In the genomic region with DNA sequence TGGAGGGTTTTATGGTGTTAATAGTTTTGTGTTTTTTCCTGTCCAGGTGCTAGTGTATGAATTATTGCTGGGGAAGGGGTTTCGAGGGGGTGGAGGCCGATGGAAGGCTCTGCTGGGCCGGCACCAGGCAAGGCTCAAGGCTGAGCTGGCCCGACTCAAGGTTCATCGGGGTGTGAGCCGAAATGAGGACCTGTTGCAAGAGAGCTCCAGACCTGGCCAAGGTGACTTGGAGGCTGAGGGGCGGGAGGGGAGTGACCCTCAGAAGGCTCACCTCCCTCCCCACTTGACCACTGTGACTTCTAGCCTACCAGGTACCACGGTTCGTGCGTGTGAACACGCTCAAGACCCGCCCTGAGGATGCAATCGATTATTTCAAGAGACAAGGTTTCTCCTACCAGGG, we compare ENCODE assay signal across 17 mouse cellular contexts. TPM values are rescaled to one million over a fixed set of nuclear protein-coding genes. Genes with fewer than 3 reads are reported as not detected.
DNase-seq lines count a peak whose midpoint lies in the region; ATAC-seq lines count a peak whose summit lies in the region.
"Had no signal": no experiment of that assay in that cellular context is flagged by ENCODE, and none has a peak within 500 bp of the region (broad histone marks: within the 10 kb centered on the region; RNA-seq: fewer than 3 reads in every experiment).

No protein-coding gene starts in this region.

- H3K4me3 ChIP-seq in forebrain, embryonic 10.5 days: peak overlapping the region; percentile 98
- no peak overlapping the region for H3K4me3 ChIP-seq in forebrain, embryonic 14.5 days (ENCODE audit: low read depth, low read length)
- no peak overlapping the region for H3K4me3 ChIP-seq in intestine, embryonic 16.5 days (ENCODE audit: low read length)
- H3K4me3 ChIP-seq in intestine, embryonic 15.5 days (replicated peaks): no peak overlapping the region
- peak overlapping the region; percentile 98 for H3K4me3 ChIP-seq in midbrain, embryonic 13.5 days (replicated peaks)
- H3K4me3 ChIP-seq in midbrain, embryonic 16.5 days (ENCODE audit: low read depth, low read length): no peak overlapping the region
- peak overlapping the region; percentile 94; the same call in 1 of the 2 replicates for H3K4me3 ChIP-seq in neural tube, embryonic 15.5 days (replicated peaks)

- no peak for ATAC-seq in forebrain, embryonic 14.5 days
- ATAC-seq in intestine, embryonic 16.5 days: no peak
- no peak for ATAC-seq in intestine, embryonic 15.5 days
- ATAC-seq in midbrain, embryonic 13.5 days: no peak
- no peak for ATAC-seq in midbrain, embryonic 16.5 days
- ATAC-seq in neural tube, embryonic 15.5 days (ENCODE audit: low FRiP score): no peak

- H3K9me3 ChIP-seq in forebrain, embryonic 10.5 days: peaks cover 7% of the 10 kb centered on the region
- H3K9me3 ChIP-seq in forebrain, embryonic 14.5 days (replicated peaks; ENCODE audit: control insufficient read depth, low read length): no peaks in the 10 kb centered on the region
- H3K9me3 ChIP-seq in intestine, embryonic 16.5 days (ENCODE audit: control insufficient read depth, low read length): no peaks in the 10 kb centered on the region
- H3K9me3 ChIP-seq in intestine, embryonic 15.5 days: no peaks in the 10 kb centered on the region
- H3K9me3 ChIP-seq in midbrain, embryonic 13.5 days: no peaks in the 10 kb centered on the region
- no peaks in the 10 kb centered on the region for H3K9me3 ChIP-seq in midbrain, embryonic 16.5 days (replicated peaks; ENCODE audit: control insufficient read depth, low read length, poor library complexity, severe bottlenecking)
- no peaks in the 10 kb centered on the region for H3K9me3 ChIP-seq in neural tube, embryonic 15.5 days (replicated peaks)
- H3K9me3 ChIP-seq: embryonic facial prominence, embryonic 15.5 days had no signal

- no peak overlapping the region for H3K27ac ChIP-seq in forebrain, embryonic 10.5 days
- H3K27ac ChIP-seq in forebrain, embryonic 14.5 days (ENCODE audit: low read depth, low read length): no peak overlapping the region
- H3K27ac ChIP-seq in intestine, embryonic 16.5 days (ENCODE audit: low read length): no peak overlapping the region
- H3K27ac ChIP-seq in intestine, embryonic 15.5 days: no peak overlapping the region
- no peak overlapping the region for H3K27ac ChIP-seq in midbrain, embryonic 13.5 days
- H3K27ac ChIP-seq in midbrain, embryonic 16.5 days (ENCODE audit: low read length): no peak overlapping the region
- no peak overlapping the region for H3K27ac ChIP-seq in neural tube, embryonic 15.5 days (replicated peaks)
- H3K27ac ChIP-seq: embryonic facial prominence, embryonic 15.5 days; left cerebral cortex, adult 2 months; stomach, postnatal 0 days had no signal

- peaks cover 52% of the 10 kb centered on the region for H3K36me3 ChIP-seq in forebrain, embryonic 10.5 days (replicated peaks)
- H3K36me3 ChIP-seq in forebrain, embryonic 14.5 days (ENCODE audit: control insufficient read depth, insufficient read depth, low read length): peaks cover 48% of the 10 kb centered on the region
- peaks cover 20% of the 10 kb centered on the region for H3K36me3 ChIP-seq in intestine, embryonic 16.5 days (ENCODE audit: control insufficient read depth, insufficient read depth, low read length)
- H3K36me3 ChIP-seq in intestine, embryonic 15.5 days: peaks cover 37% of the 10 kb centered on the region
- peaks cover 46% of the 10 kb centered on the region for H3K36me3 ChIP-seq in midbrain, embryonic 13.5 days
- peaks cover 30% of the 10 kb centered on the region for H3K36me3 ChIP-seq in midbrain, embryonic 16.5 days (ENCODE audit: control insufficient read depth, insufficient read depth, low read length)
- peaks cover 43% of the 10 kb centered on the region for H3K36me3 ChIP-seq in neural tube, embryonic 15.5 days

- no peak overlapping the region for H3K9ac ChIP-seq in forebrain, embryonic 14.5 days (ENCODE audit: low read length)
- H3K9ac ChIP-seq in intestine, embryonic 16.5 days (ENCODE audit: low read depth, low read length): 0 out of 2 replicates have a peak overlapping the region, but pooled peaks have one; percentile 94
- H3K9ac ChIP-seq in intestine, embryonic 15.5 days: no peak overlapping the region
- no peak overlapping the region for H3K9ac ChIP-seq in midbrain, embryonic 13.5 days (replicated peaks)
- H3K9ac ChIP-seq in midbrain, embryonic 16.5 days (ENCODE audit: low read depth, low read length): no peak overlapping the region
- H3K9ac ChIP-seq in neural tube, embryonic 15.5 days (replicated peaks): no peak overlapping the region

- 94% methylated on average over 13 of the region's 13 CpGs for WGBS in forebrain, embryonic 10.5 days
- WGBS in forebrain, embryonic 14.5 days: 97% methylated on average over 13 of the region's 13 CpGs
- 91% methylated on average over 13 of the region's 13 CpGs for WGBS in intestine, embryonic 16.5 days
- WGBS in intestine, embryonic 15.5 days: 96% methylated on average over 13 of the region's 13 CpGs
- 98% methylated on average over 13 of the region's 13 CpGs for WGBS in midbrain, embryonic 13.5 days
- 97% methylated on average over 13 of the region's 13 CpGs for WGBS in midbrain, embryonic 16.5 days
- WGBS in neural tube, embryonic 15.5 days: 95% methylated on average over 13 of the region's 13 CpGs

- no peak for DNase-seq in forebrain, embryonic 10.5 days (ENCODE audit: extremely low spot score, low spot score)
- no peak for DNase-seq in forebrain, embryonic 14.5 days (ENCODE audit: low spot score)
- DNase-seq in thymus, postnatal 14 days: no peak
- DNase-seq: heart, postnatal 36 days; kidney, adult 18-20 months; lung, adult 2 months; retina, postnatal 1 day; thymus, postnatal 4 days had no signal

- H3K4me1 ChIP-seq in forebrain, embryonic 10.5 days: peaks cover 20% of the 10 kb centered on the region
- peaks cover 9% of the 10 kb centered on the region for H3K4me1 ChIP-seq in forebrain, embryonic 14.5 days (ENCODE audit: control insufficient read depth, insufficient read depth, low read length)
- H3K4me1 ChIP-seq in intestine, embryonic 16.5 days (ENCODE audit: control insufficient read depth, insufficient read depth, low read length): peaks cover 7% of the 10 kb centered on the region
- H3K4me1 ChIP-seq in intestine, embryonic 15.5 days (replicated peaks): peaks cover 9% of the 10 kb centered on the region
- H3K4me1 ChIP-seq in midbrain, embryonic 13.5 days (replicated peaks): peaks cover 23% of the 10 kb centered on the region
- peaks cover 12% of the 10 kb centered on the region for H3K4me1 ChIP-seq in midbrain, embryonic 16.5 days (ENCODE audit: control insufficient read depth, insufficient read depth, low read length)
- peaks cover 19% of the 10 kb centered on the region for H3K4me1 ChIP-seq in neural tube, embryonic 15.5 days

- no peak overlapping the region for H3K4me2 ChIP-seq in forebrain, embryonic 14.5 days (ENCODE audit: low read length)
- no peak overlapping the region for H3K4me2 ChIP-seq in intestine, embryonic 16.5 days (ENCODE audit: low read depth, low read length)
- no peak overlapping the region; the same call in 1 of the 2 replicates for H3K4me2 ChIP-seq in intestine, embryonic 15.5 days (replicated peaks)
- H3K4me2 ChIP-seq in midbrain, embryonic 13.5 days (replicated peaks): no peak overlapping the region
- no peak overlapping the region; the same call in 1 of the 2 replicates for H3K4me2 ChIP-seq in midbrain, embryonic 16.5 days (ENCODE audit: low read length)
- peak overlapping the region; percentile 76 for H3K4me2 ChIP-seq in neural tube, embryonic 15.5 days

- H3K27me3 ChIP-seq in forebrain, embryonic 10.5 days (ENCODE audit: poor library complexity, severe bottlenecking): no peaks in the 10 kb centered on the region
- no peaks in the 10 kb centered on the region for H3K27me3 ChIP-seq in forebrain, embryonic 14.5 days (replicated peaks; ENCODE audit: control insufficient read depth, insufficient read depth, low read length)
- no peaks in the 10 kb centered on the region for H3K27me3 ChIP-seq in intestine, embryonic 16.5 days (replicated peaks; ENCODE audit: control insufficient read depth, insufficient read depth, low read length)
- no peaks in the 10 kb centered on the region for H3K27me3 ChIP-seq in intestine, embryonic 15.5 days (replicated peaks)
- no peaks in the 10 kb centered on the region for H3K27me3 ChIP-seq in midbrain, embryonic 13.5 days
- no peaks in the 10 kb centered on the region for H3K27me3 ChIP-seq in midbrain, embryonic 16.5 days (ENCODE audit: control insufficient read depth, insufficient read depth, low read depth, low read length)
- H3K27me3 ChIP-seq in neural tube, embryonic 15.5 days (replicated peaks): no peaks in the 10 kb centered on the region
- H3K27me3 ChIP-seq: embryonic facial prominence, embryonic 15.5 days had no signal

RNA-seq across cellular contexts. Expression of a gene that starts 1.4 kb away (rescaled TPM):
- 49.7 and 51.2 TPM in 2 replicates for polyA plus RNA-seq in forebrain, embryonic 10.5 days (2016; fragmentation: Nextera tagmentation; extraction: Ambion mirVana)
- 27.2 and 29.9 TPM in 2 replicates for polyA plus RNA-seq in forebrain, embryonic 14.5 days (2014; fragmentation: Nextera tagmentation; extraction: Ambion mirVana)
- polyA plus RNA-seq in intestine, embryonic 16.5 days (2015; fragmentation: Nextera tagmentation; extraction: Ambion mirVana): 30.2 and 34.7 TPM in 2 replicates
- 30.2 and 35.8 TPM in 2 replicates for polyA plus RNA-seq in intestine, embryonic 15.5 days (2015; fragmentation: Nextera tagmentation; extraction: Ambion mirVana)
- 30.8 and 33.9 TPM in 2 replicates for polyA plus RNA-seq in midbrain, embryonic 13.5 days (2015; fragmentation: Nextera tagmentation; extraction: Ambion mirVana)
- polyA plus RNA-seq in midbrain, embryonic 16.5 days (2015; fragmentation: Nextera tagmentation; extraction: Ambion mirVana): 34.1 and 36.4 TPM in 2 replicates
- 29.4 and 31.8 TPM in 2 replicates for polyA plus RNA-seq in neural tube, embryonic 15.5 days (2015; fragmentation: Nextera tagmentation; extraction: Ambion mirVana)

RNA-seq across cellular contexts. Expression of a gene that starts 18.1 kb away (rescaled TPM):
- not detected in 2 replicates for polyA plus RNA-seq in forebrain, embryonic 10.5 days (2016; fragmentation: Nextera tagmentation; extraction: Ambion mirVana)
- not detected in 2 replicates for polyA plus RNA-seq in forebrain, embryonic 14.5 days (2014; fragmentation: Nextera tagmentation; extraction: Ambion mirVana)
- polyA plus RNA-seq in intestine, embryonic 16.5 days (2015; fragmentation: Nextera tagmentation; extraction: Ambion mirVana): 0.18 and 0.32 TPM in 2 replicates
- 0.16 and 0.23 TPM in 2 replicates for polyA plus RNA-seq in intestine, embryonic 15.5 days (2015; fragmentation: Nextera tagmentation; extraction: Ambion mirVana)
- polyA plus RNA-seq in midbrain, embryonic 13.5 days (2015; fragmentation: Nextera tagmentation; extraction: Ambion mirVana): 0.11 TPM in 1 of 2 replicates, not detected in the other
- not detected in 2 replicates for polyA plus RNA-seq in midbrain, embryonic 16.5 days (2015; fragmentation: Nextera tagmentation; extraction: Ambion mirVana)
- polyA plus RNA-seq in neural tube, embryonic 15.5 days (2015; fragmentation: Nextera tagmentation; extraction: Ambion mirVana): 0.13 TPM in 1 of 2 replicates, not detected in the other
- polyA plus RNA-seq: embryonic facial prominence, embryonic 15.5 days; lung, adult 2 months; neural tube, embryonic 14.5 days had no signal

RNA-seq across cellular contexts. Expression of a gene that starts 21.4 kb away (rescaled TPM):
- 0.22 TPM in 1 of 2 replicates, not detected in the other for polyA plus RNA-seq in forebrain, embryonic 10.5 days (2016; fragmentation: Nextera tagmentation; extraction: Ambion mirVana)
- not detected in 2 replicates for polyA plus RNA-seq in forebrain, embryonic 14.5 days (2014; fragmentation: Nextera tagmentation; extraction: Ambion mirVana)
- polyA plus RNA-seq in intestine, embryonic 16.5 days (2015; fragmentation: Nextera tagmentation; extraction: Ambion mirVana): 0.47 and 0.48 TPM in 2 replicates
- 0.40 and 0.56 TPM in 2 replicates for polyA plus RNA-seq in intestine, embryonic 15.5 days (2015; fragmentation: Nextera tagmentation; extraction: Ambion mirVana)
- 0.28 TPM in 1 of 2 replicates, not detected in the other for polyA plus RNA-seq in midbrain, embryonic 13.5 days (2015; fragmentation: Nextera tagmentation; extraction: Ambion mirVana)
- 0.34 and 0.45 TPM in 2 replicates for polyA plus RNA-seq in midbrain, embryonic 16.5 days (2015; fragmentation: Nextera tagmentation; extraction: Ambion mirVana)
- polyA plus RNA-seq in neural tube, embryonic 15.5 days (2015; fragmentation: Nextera tagmentation; extraction: Ambion mirVana): 0.20 TPM in 1 of 2 replicates, not detected in the other
- polyA plus RNA-seq: embryonic facial prominence, embryonic 15.5 days; lung, adult 2 months; neural tube, embryonic 14.5 days had no signal

RNA-seq across cellular contexts. Expression of a gene that starts 23.2 kb away (rescaled TPM):
- polyA plus RNA-seq in forebrain, embryonic 10.5 days (2016; fragmentation: Nextera tagmentation; extraction: Ambion mirVana): 19.5 and 20.4 TPM in 2 replicates
- 9.8 and 11.3 TPM in 2 replicates for polyA plus RNA-seq in forebrain, embryonic 14.5 days (2014; fragmentation: Nextera tagmentation; extraction: Ambion mirVana)
- 6.9 and 7.5 TPM in 2 replicates for polyA plus RNA-seq in intestine, embryonic 16.5 days (2015; fragmentation: Nextera tagmentation; extraction: Ambion mirVana)
- 10.6 and 11.0 TPM in 2 replicates for polyA plus RNA-seq in intestine, embryonic 15.5 days (2015; fragmentation: Nextera tagmentation; extraction: Ambion mirVana)
- 13.8 and 15.2 TPM in 2 replicates for polyA plus RNA-seq in midbrain, embryonic 13.5 days (2015; fragmentation: Nextera tagmentation; extraction: Ambion mirVana)
- 8.7 and 9.9 TPM in 2 replicates for polyA plus RNA-seq in midbrain, embryonic 16.5 days (2015; fragmentation: Nextera tagmentation; extraction: Ambion mirVana)
- 7.7 and 9.5 TPM in 2 replicates for polyA plus RNA-seq in neural tube, embryonic 15.5 days (2015; fragmentation: Nextera tagmentation; extraction: Ambion mirVana)

Comparison
In these comparisons a context has a peak if more than half of its experiments do, and no peak if none do; other contexts are left out.
1. H3K4me3 ChIP-seq: peak in forebrain, embryonic 10.5 days (single experiment), midbrain, embryonic 13.5 days (single experiment) and neural tube, embryonic 15.5 days (single experiment); none in forebrain, embryonic 14.5 days (single experiment), intestine, embryonic 16.5 days (single experiment), intestine, embryonic 15.5 days (single experiment) and midbrain, embryonic 16.5 days (single experiment).